Mouse (Mus musculus) embryonic facial prominence, embryonic 11.5 days (tissue): ENCODE data around the gene Fam241b. TPM values are rescaled to one million over a fixed set of nuclear protein-coding genes. Genes with fewer than 3 reads are reported as not detected.
A peak's percentile ranks its signal among the peaks of the same experiment; 100 is the strongest.

Experiments used
- ATAC-seq: fragments of 200-750 bp; cut with Nextera tagmentation; replicated peaks from 2 replicates; pipeline ENCODE4 v1.8.0; 2017; ENCODE audit warnings: low read depth; ENCODE audit not compliant: insufficient number of reproducible peaks, low FRiP score, low TSS enrichment
- DNase-seq: peaks from one replicate; pipeline ENCODE4 v3.0.0-alpha.2; 2015; ENCODE audit warnings: low spot score
- H3K27ac ChIP-seq: fragments of 300-500 bp; sonication (generic); replicated peaks from 2 replicates; pipeline ENCODE4 v1.5.1; 2014; ENCODE audit warnings: mild to moderate bottlenecking, low read depth, low read length, control low read depth
- H3K27me3 ChIP-seq: fragments of 300-500 bp; sonication (generic); 2 replicates; pipeline ENCODE4 v1.6.1; 2014; ENCODE audit warnings: mild to moderate bottlenecking, low read length, moderate library complexity, mixed read lengths; ENCODE audit not compliant: control insufficient read depth, insufficient read depth
- H3K36me3 ChIP-seq: fragments of 300-500 bp; sonication (generic); replicated peaks from 2 replicates; pipeline ENCODE4 v1.6.1; 2014; ENCODE audit warnings: low read depth, mild to moderate bottlenecking, low read length, moderate library complexity, mixed read lengths; ENCODE audit not compliant: control insufficient read depth, insufficient read depth
- H3K4me1 ChIP-seq: fragments of 300-500 bp; sonication (generic); 2 replicates; pipeline ENCODE4 v1.6.1; 2014; ENCODE audit warnings: low read length, mixed read lengths; ENCODE audit not compliant: control insufficient read depth, insufficient read depth
- H3K4me2 ChIP-seq: fragments of 300-500 bp; sonication (generic); 2 replicates; pipeline ENCODE4 v1.6.1; 2014; ENCODE audit warnings: low read depth, mild to moderate bottlenecking, control low read depth, low read length, moderate library complexity
- H3K4me3 ChIP-seq: fragments of 300-500 bp; sonication (generic); 2 replicates; pipeline ENCODE4 v1.5.1; 2014; ENCODE audit warnings: low read depth, low read length, control low read depth
- H3K9ac ChIP-seq: fragments of 300-500 bp; sonication (generic); replicated peaks from 2 replicates; pipeline ENCODE4 v1.6.1; 2014; ENCODE audit warnings: mild to moderate bottlenecking, control low read depth, low read length
- H3K9me3 ChIP-seq: fragments of 300-500 bp; sonication (generic); replicated peaks from 2 replicates; pipeline ENCODE4 v1.6.1; 2016; ENCODE audit warnings: mild to moderate bottlenecking, low read length, inconsistent platforms, mixed read lengths; ENCODE audit not compliant: control insufficient read depth
- WGBS: fragments of 180-500 bp; shearing (Covaris S2); extraction: QIAGEN DNeasy Blood & Tissue Kit; methylation state at CpG from one replicate; pipeline ENCODE4 v1.1.7; 2014; 5-methylcytosine and 5-hydroxymethylcytosine counted together
- polyA plus RNA-seq: library from polyadenylated mRNA; unstranded; fragments of >200 nt; fragmentation: Nextera tagmentation; extraction: Ambion mirVana; gene quantifications from 2 replicates; pipeline ENCODE4 v1.2.1, GENCODE M21; 2014

Gene Fam241b
- polyA plus RNA-seq, 1 experiment from 2014 or later, result 6.7 TPM

DNA sequence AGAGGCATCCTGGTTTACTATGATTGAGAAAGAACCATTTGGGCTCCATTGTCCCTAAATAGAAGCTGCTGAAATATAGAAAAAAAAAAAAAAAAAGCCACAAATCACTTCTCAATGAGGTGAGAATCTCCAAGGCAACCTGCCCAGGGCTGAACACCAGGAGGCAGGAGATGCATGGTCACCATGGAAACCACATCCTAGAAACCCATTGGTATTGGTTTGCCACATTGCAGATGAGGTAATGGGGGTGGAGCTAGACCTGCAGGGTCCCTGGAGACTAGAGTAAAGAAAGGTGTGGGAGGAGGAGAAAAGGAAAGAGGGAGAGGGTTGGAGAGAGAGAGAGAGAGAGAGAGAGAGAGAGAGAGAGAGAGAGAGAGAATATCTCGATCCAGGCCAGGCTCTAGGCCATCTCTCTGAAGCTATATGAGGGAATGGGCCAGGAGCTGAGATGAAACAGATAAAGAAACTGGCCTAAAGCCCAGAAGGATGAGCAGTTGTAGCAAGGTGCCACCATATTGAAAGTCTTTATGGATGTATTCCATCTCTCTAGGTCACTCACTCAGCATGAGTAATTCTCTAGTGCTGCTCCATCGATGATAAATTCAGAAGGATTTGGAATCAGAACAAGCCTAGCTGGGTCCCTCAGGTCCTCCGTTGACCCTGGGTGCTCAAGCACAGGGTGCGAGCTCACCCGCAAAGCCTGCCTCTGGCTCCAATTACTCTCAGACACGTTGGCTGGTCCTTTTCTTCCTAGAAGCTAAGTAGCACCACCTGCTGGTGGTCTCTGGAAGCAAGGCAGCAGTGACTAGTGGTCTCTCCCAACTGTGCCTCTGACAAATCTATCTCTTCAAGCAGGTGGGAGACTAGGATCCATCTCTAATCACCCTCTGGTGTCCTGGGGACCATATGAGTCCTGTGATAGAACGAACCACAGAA, 41.9 kb downstream of the Fam241b start:
- H3K9me3 ChIP-seq, result no peaks in the 10 kb centered on the region
- no peaks in the 10 kb centered on the region; the same call in 1 of the 2 replicates for H3K4me1 ChIP-seq
- H3K36me3 ChIP-seq, result no peaks in the 10 kb centered on the region
- no peak overlapping the region for H3K4me3 ChIP-seq
- no peak overlapping the region for H3K27ac ChIP-seq
- ATAC-seq, result peak; percentile 68
- H3K9ac ChIP-seq, result no peak overlapping the region
- no peaks in the 10 kb centered on the region for H3K27me3 ChIP-seq
- WGBS, result 13% methylated on average over 7 of the region's 7 CpGs
- no peak overlapping the region for H3K4me2 ChIP-seq
- peak; percentile 91 for DNase-seq

DNA sequence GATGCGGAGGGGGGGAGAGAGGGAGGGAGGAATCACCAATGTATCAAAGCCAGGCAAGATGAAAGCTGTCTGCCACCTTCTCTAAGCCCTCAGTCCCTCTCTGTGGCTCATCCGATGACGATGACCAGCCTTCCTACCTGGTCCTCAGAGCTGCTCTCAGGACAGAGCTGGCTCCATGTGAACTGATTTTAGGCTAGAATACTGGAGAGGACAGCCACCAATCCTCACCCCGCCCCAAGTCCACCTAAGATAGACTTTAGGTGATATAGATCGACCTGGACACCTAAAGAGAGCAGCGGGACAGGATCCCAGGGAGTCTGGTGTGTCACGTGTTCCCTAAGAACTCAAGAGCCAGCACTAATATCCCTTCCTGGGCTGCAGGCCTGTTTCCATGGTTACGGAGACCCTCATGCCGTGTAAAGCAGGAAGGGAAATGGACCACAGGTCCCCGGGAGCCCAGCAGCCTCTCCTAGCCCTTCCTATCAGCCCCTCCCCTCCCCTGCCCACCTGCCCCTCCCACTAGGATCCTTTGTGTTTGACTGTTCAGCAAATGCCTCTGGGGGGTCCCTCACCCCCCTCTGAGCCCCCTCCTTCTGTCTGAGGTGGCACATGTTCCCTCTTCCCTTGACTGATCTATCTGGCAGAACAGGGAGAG, 43.8 kb downstream of the Fam241b start:
- no peaks in the 10 kb centered on the region for H3K27me3 ChIP-seq
- ATAC-seq (no peak), DNase-seq (peak; percentile 30)
- no peak overlapping the region for H3K4me3 ChIP-seq
- no peaks in the 10 kb centered on the region for H3K36me3 ChIP-seq
- 0 out of 2 replicates have a peak overlapping the region, but pooled peaks have one; percentile 5 for H3K27ac ChIP-seq
- H3K4me2 ChIP-seq, result no peak overlapping the region
- 63% methylated on average over 10 of the region's 10 CpGs for WGBS
- H3K4me1 ChIP-seq, result no peaks in the 10 kb centered on the region; the same call in 1 of the 2 replicates
- H3K9me3 ChIP-seq, result no peaks in the 10 kb centered on the region
- no peak overlapping the region for H3K9ac ChIP-seq

GRCm38 (mm10) chr10:62094401-62094800, 49.3 kb downstream of the Fam241b start:
- Histone ChIP-seq H3K4me2 (no peak overlapping the region), H3K4me1 (no peaks in the 10 kb centered on the region), H3K9me3 (no peaks in the 10 kb centered on the region), H3K4me3 (no peak overlapping the region), H3K9ac (no peak overlapping the region), H3K27ac (no peak overlapping the region), H3K27me3 (no peaks in the 10 kb centered on the region), H3K36me3 (no peaks in the 10 kb centered on the region)
- WGBS, result 87% methylated on average over 6 of the region's 6 CpGs
- no peak for ATAC-seq
- no peak for DNase-seq

- ATAC-seq (no peak), DNase-seq (no peak)
- Histone ChIP-seq H3K36me3 (no peaks in the 10 kb centered on the region), H3K27me3 (no peaks in the 10 kb centered on the region), H3K4me3 (no peak overlapping the region), H3K9ac (no peak overlapping the region), H3K4me1 (no peaks in the 10 kb centered on the region), H3K9me3 (no peaks in the 10 kb centered on the region), H3K27ac (no peak overlapping the region), H3K4me2 (no peak overlapping the region)
- 78% methylated on average over 7 of the region's 7 CpGs for WGBS
Observed at GRCm38 (mm10) chr10:62093903-62094302, 49.8 kb downstream of the Fam241b start.

DNA sequence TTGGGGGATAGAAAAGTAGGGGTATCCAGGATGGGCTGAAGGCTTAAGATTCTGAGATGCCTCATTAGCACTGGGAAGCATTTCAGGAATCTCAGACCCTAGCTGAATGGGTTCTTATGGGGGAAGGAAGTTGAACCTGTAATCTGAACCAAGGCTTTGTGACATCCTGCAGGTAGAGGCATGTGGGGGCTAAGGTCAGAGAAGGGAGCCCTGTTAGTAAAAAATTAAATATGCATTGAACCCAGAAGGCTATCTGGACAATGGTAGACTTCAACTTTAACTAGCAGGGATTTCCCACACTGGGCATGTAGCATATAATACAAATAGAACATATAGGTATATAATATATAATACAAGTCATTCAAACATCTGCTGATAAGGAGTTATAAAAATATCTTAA, 54.2 kb downstream of the Fam241b start:
- no peaks in the 10 kb centered on the region for H3K4me1 ChIP-seq
- DNase-seq, result no peak
- no peak for ATAC-seq
- H3K27ac ChIP-seq, result no peak overlapping the region
- H3K9ac ChIP-seq, result no peak overlapping the region
- H3K4me3 ChIP-seq, result no peak overlapping the region
- no peaks in the 10 kb centered on the region for H3K36me3 ChIP-seq
- H3K4me2 ChIP-seq, result no peak overlapping the region
- no peaks in the 10 kb centered on the region for H3K27me3 ChIP-seq
- H3K9me3 ChIP-seq, result no peaks in the 10 kb centered on the region

GRCm38 (mm10) chr10:62089071-62089470, 54.6 kb downstream of the Fam241b start:
- 65% methylated on average over 7 of the region's 7 CpGs for WGBS
- Histone ChIP-seq H3K27ac (no peak overlapping the region), H3K9ac (no peak overlapping the region), H3K4me1 (no peaks in the 10 kb centered on the region), H3K36me3 (no peaks in the 10 kb centered on the region), H3K4me3 (no peak overlapping the region), H3K9me3 (no peaks in the 10 kb centered on the region), H3K27me3 (no peaks in the 10 kb centered on the region), H3K4me2 (no peak overlapping the region)
- DNase-seq (no peak), ATAC-seq (no peak)

DNA sequence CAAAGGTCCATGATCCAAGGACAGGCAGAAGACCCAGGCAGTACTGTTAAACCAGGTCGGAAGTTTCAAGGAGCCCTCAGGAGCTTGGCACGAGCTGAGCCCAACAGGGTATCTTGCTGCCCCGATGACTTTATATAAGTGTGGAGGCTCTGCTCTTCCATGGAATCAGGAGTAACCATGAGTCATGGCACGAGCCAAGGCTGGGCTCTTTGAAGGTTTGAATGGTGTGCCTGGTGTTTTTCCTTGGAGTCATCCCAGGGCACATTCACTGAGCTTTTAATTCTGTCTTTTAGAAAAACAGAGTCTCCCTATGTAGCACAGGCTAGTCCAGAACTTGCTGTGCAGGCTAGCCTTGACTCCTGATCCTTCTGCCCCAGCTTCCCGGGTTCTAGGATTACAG, 55.3 kb downstream of the Fam241b start:
- WGBS, result 89% methylated on average over 5 of the region's 5 CpGs

DNA sequence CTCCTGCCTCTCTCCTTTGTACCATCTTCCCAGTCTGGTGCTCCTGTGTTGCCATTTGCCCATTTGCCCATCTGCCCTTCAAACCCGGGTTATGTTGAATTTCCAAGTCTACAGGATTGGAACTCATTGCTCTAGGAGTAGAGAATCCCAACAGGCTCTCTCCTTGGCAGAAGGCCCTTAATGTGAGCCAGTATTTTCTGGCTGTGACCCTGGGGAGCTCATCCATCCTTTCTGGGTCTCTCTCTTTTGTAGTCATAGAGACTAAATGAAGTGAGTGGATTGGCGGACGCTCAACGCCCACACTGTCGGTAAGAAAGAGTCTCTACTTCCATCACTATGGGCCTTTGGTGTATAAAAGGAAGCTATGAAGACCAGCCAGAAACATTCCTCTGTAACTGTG, 56.9 kb downstream of the Fam241b start:
- Histone ChIP-seq H3K4me1 (no peaks in the 10 kb centered on the region), H3K9ac (no peak overlapping the region), H3K36me3 (no peaks in the 10 kb centered on the region), H3K27ac (no peak overlapping the region), H3K9me3 (no peaks in the 10 kb centered on the region), H3K4me3 (no peak overlapping the region), H3K4me2 (no peak overlapping the region), H3K27me3 (no peaks in the 10 kb centered on the region)
- no peak for DNase-seq
- ATAC-seq, result no peak
- 94% methylated on average over 5 of the region's 5 CpGs for WGBS

More for the DNA sequence above, 55.3 kb downstream of the Fam241b start:
- no peak overlapping the region for H3K4me3 ChIP-seq
- no peaks in the 10 kb centered on the region for H3K27me3 ChIP-seq
- no peak overlapping the region for H3K4me2 ChIP-seq
- H3K27ac ChIP-seq, result no peak overlapping the region
- H3K9me3 ChIP-seq, result no peaks in the 10 kb centered on the region
- H3K36me3 ChIP-seq, result no peaks in the 10 kb centered on the region
- no peak for ATAC-seq
- H3K9ac ChIP-seq, result no peak overlapping the region
- DNase-seq, result no peak
- no peaks in the 10 kb centered on the region for H3K4me1 ChIP-seq
